Mouse (Mus musculus) Patski (cell line): ENCODE measurements around the gene Tgm2. TPM values are rescaled to one million over a fixed set of nuclear protein-coding genes. Genes with fewer than 3 reads are reported as not detected.

Source experiments
- ATAC-seq: fragments of 100-300 bp; one replicate; pipeline ENCODE4 v1.8.0; 2021
- CTCF ChIA-PET: fragments of 350-600 bp; sonication (Branson Sonifier 250); formaldehyde crosslinking; loops from one replicate; lab custom pipeline; 2022; ENCODE audit warnings: inconsistent platforms; lab: Charles Lee
- POLR2A ChIA-PET: fragments of 350-600 bp; sonication (Branson Sonifier 250); formaldehyde crosslinking; loops from one replicate; lab custom pipeline; 2022; ENCODE audit warnings: antibody characterized with exemption, inconsistent platforms; lab: Charles Lee
- DNase-seq: peaks from one replicate; pipeline ENCODE4 v3.0.0-alpha.2; 2011; ENCODE audit warnings: low read depth, low spot score
- H3K27me3 ChIP-seq: fragments of 371-371 bp; one replicate; pipeline ENCODE4 v1.5.1; 2021
- CTCF ChIP-seq: fragments of 100-300 bp; IDR thresholded peaks from one replicate; pipeline ENCODE4 v1.5.1; 2021
- in situ Hi-C: fragments of 300-500 bp; cut with MboI; formaldehyde crosslinking; loops from 3 replicates; pipeline ENCODE4 v1.11.1; 2018; ENCODE audit warnings: low pct_unique_long_range_greater_than_20kb, mixed read lengths
- polyA plus RNA-seq: library from polyadenylated mRNA; unstranded; gene quantifications from one replicate; pipeline ENCODE4 v1.2.3, GENCODE M21; 2021

Gene Tgm2
- polyA plus RNA-seq, 1 experiment from 2014 or later: 113 TPM

DNA sequence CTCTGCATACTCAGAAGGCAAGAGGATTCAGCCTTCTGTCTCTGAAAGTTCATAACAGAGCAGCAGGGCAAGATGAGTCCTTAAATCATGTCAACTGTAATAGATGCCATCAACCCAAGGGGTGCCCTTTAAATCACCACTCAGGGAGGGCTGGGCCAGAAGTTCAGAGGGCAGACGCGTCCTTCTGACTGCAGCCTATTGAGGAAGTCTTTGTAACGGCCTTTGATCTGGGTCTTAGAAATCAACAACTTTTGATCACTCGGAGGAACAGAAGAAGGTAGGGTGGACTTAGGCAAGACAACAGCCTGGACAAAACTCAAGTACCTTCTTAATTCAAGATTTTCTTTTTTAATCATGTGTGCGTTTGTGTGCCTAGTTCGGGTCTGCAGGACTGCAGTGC, 41.3 kb downstream of the Tgm2 start:
- in situ Hi-C loops: no loop called here
- DNase-seq (no peak), ATAC-seq (no peak)
- ChIA-PET POLR2A (no interaction called here), CTCF (no interaction called here)
- no peak for TF ChIP-seq CTCF
- H3K27me3 ChIP-seq: no peaks in the 10 kb centered on the region

DNA sequence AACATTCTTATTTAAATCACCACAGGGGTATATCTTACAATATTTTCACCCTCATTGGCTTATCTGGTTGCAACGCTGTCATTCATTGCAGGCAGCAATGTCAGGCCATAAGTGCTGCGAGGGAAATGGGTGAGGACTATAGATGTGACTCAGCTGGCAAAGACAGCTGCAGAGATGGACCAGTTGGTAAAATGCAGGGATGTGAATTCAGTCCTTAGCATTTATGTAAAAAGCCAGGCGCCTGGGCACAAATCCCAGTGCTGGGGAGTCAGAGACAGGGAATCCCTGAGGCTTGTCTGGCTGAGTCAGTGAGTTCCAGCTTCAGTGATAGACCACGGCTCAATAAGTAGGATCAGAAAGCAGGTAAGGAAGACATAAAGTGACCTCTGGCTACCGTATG, 44.5 kb downstream of the Tgm2 start:
- DNase-seq (no peak), ATAC-seq (no peak)
- TF ChIP-seq CTCF: no peak
- ChIA-PET POLR2A (no interaction called here), CTCF (no interaction called here)
- no peaks in the 10 kb centered on the region for H3K27me3 ChIP-seq
- in situ Hi-C loops: no loop called here

DNA sequence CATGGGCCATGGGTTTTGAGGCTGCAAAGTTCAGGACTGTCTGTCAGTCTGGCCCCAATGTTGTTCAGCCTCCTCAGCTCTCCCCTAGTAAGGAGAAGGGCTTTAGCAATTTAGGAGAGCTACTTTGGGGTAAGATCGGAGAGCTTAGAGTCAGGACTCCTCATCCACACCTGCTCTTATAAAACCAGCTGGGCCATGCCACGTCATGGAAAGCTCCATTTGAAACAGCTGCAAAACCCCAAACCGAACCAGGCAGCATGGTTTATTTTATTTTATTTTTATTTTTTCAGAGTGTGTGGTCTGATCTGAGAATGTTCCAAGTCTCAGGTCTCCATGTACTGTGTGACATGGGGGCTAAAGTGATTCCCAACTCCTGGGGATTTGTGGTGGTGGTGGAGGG, 46.7 kb downstream of the Tgm2 start:
- in situ Hi-C loops: no loop called here
- TF ChIP-seq CTCF: no peak
- DNase-seq (no peak), ATAC-seq (no peak)
- H3K27me3 ChIP-seq: no peaks in the 10 kb centered on the region
- CTCF ChIA-PET: interaction anchor here (0.7 to 1.6 kb wide), 2 partner anchors 13 to 28 kb away, joined by 3 to 4 read pairs; no protein-coding TSS in a partner anchor
- POLR2A ChIA-PET: interaction anchor here (1.0 kb wide), 1 partner anchor 10 kb away, joined by 3 read pairs; no protein-coding TSS in a partner anchor

DNA sequence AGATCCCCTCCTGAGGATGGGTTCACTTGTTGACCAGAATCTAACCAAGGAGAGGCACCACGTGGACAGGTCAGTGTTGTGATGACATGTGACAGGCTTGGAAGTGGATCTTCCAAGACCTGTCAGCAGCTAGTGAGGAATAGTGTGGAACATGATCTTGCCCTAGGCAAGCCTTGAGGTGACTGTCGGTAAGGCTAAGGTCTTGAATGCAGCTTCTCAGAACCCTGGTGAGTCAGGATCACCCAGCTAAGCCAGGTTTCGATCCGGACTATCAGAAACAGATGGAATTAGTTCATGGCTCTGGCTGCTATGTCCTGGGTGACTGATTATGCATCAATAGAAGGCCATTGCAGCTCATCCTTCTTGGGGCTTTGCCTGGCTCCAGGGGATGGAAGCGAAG, 47.5 kb downstream of the Tgm2 start:
- CTCF ChIA-PET: interaction anchor here (1.6 kb wide), 1 partner anchor 28 kb away, joined by 4 read pairs; no protein-coding TSS in a partner anchor
- H3K27me3 ChIP-seq: no peaks in the 10 kb centered on the region
- ATAC-seq (no peak), DNase-seq (no peak)
- in situ Hi-C loops: no loop called here
- POLR2A ChIA-PET: no interaction called here
- TF ChIP-seq CTCF: no peak

DNA sequence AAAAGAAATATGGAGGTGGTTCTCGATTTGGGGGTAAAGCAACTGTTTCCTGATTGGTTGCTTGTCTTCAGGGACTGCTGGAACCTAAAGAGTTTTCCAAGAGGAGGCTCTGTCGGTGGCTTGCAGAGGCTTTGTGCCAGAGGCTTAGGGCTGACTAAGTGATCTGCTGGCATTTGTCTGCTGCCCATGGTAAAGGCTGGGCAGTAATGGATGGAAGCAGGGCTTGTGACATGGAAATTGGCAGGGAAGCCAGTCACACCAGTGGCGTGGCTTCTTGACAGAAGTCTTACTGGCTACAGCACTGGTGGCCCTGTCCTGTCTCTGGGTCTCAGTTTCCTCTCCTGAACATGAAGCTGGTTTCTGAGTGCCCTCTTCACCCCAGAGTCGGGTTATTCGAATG, 49.2 kb downstream of the Tgm2 start:
- no peak for ATAC-seq
- in situ Hi-C loops: no loop called here
- ChIA-PET POLR2A (interaction anchor here (0.7 kb wide), 1 partner anchor 46 kb away, joined by 3 read pairs; no protein-coding TSS in a partner anchor), CTCF (no interaction called here)
- no peaks in the 10 kb centered on the region for H3K27me3 ChIP-seq
- TF ChIP-seq CTCF: no peak
- no peak for DNase-seq

DNA sequence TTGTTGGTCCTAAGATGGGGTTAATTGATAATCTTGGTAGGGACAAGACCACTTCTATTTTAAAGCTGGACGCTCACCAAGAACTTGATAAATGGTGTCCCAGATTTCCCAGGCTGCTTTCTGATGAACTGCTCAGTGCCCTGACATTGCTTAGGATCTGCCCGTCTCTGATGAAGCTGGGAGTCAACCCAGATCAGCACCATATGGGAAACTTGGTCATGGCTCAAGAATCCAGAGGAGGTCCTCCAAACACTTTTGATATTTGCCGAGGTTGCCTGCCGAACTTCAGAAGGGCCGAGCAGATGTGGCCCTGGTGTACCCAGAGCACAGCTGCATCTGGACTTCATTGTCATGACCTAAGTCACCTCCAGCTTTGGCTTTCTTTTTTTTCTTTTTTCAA, 51.4 kb downstream of the Tgm2 start:
- ATAC-seq (no peak), DNase-seq (no peak)
- in situ Hi-C loops: no loop called here
- ChIA-PET POLR2A (no interaction called here), CTCF (interaction anchor here (1.4 kb wide), 1 partner anchor 31 kb away, joined by 3 read pairs; no protein-coding TSS in a partner anchor)
- H3K27me3 ChIP-seq: no peaks in the 10 kb centered on the region
- no peak for TF ChIP-seq CTCF

DNA sequence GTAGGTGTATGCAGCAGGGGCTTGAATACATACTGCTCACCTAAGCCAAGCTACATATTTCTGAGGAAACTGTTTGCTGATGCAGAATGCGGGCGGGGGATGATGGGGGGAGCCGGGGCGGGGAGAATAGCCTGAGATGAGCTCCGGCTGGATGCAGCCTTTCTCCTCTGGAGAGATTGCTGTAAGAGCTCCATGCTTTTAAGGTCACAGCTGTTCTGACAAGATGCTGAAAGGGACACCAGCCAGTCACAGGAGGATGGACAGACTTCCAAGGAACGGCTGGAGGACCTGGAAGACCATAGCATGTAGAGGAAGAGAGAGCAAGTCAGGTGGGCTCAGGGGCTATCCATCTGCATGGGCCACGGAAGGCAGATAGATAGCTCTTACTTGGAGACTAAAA, 51.9 kb downstream of the Tgm2 start:
- no peaks in the 10 kb centered on the region for H3K27me3 ChIP-seq
- ChIA-PET POLR2A (no interaction called here), CTCF (interaction anchor here (1.4 kb wide), 1 partner anchor 31 kb away, joined by 3 read pairs; no protein-coding TSS in a partner anchor)
- ATAC-seq (no peak), DNase-seq (no peak)
- TF ChIP-seq CTCF: no peak
- in situ Hi-C loops: no loop called here

DNA sequence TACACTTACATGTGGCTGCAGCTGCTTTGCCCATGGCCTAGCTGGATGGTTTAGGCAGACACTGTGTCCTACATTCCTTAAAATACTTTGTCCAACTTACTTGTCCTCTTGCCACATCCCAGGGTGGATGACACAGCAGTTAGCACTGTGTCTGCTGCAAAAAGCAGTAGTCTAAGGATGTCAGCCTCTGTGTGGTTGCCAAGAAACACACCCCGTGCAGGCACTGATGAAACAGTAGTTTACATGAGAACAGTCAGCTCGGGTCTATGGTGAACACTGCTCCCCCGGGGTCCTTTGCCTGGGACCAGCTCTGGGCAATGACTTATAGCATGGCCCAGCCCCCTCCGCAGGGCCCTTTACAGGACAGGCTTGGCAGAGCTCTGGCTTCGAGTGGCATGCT, 52.9 kb downstream of the Tgm2 start:
- DNase-seq (no peak), ATAC-seq (peak; percentile 39)
- CTCF ChIA-PET: interaction anchor here (1.4 kb wide), 1 partner anchor 30 kb away, joined by 3 read pairs; no protein-coding TSS in a partner anchor
- H3K27me3 ChIP-seq: no peaks in the 10 kb centered on the region
- no peak for TF ChIP-seq CTCF
- POLR2A ChIA-PET: no interaction called here
- in situ Hi-C loops: no loop called here

DNA sequence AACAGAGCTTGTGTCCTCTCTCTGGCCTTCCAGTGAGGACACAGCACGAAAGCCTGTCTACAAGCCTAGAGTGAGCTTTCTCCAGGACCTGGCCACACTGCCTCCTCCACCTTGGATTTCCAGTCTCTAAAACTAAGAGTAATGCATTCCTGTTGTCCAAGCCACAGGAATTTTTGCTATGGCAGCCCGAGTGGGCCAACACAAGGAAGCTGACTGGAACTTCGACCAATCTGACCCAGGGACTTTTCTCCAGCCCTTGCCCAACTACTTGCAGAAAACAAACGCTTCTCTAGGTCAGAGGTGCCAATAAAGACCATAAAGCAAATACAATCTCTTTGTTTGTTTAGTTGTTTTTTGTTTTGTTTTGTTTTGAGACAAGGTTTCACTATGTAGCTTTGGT, 56.1 kb downstream of the Tgm2 start:
- no peak for TF ChIP-seq CTCF
- CTCF ChIA-PET: interaction anchor here (0.7 to 1.5 kb wide), 3 partner anchors 13 to 15 kb away, joined by 3 to 4 read pairs (median 4); no protein-coding TSS in a partner anchor
- POLR2A ChIA-PET: interaction anchor here (1.1 to 1.4 kb wide), 2 partner anchors 25 to 61 kb away, joined by 3 read pairs; partner anchors contain the start of genes Rprd1b and Tti1
- ATAC-seq (no peak), DNase-seq (no peak)
- in situ Hi-C loops: no loop called here
- no peaks in the 10 kb centered on the region for H3K27me3 ChIP-seq

DNA sequence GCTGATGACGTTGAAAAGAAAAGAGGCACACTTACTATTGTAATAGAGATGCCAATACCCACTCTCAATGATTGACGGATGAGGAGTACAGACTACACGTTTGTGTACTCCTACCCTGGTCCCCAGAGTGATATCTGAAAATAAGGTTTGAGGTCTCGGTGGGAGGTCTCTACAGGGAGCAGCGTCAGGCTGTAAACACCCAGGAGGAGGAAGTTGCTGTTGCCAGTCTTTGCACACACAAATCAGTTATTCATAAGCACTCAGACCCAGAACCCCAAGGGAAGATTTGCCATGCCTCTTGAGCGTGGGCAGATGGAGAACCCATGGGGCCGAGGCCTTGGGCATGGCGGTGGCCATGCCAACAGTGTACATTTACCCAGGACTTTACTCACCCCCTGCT, 61.8 kb downstream of the Tgm2 start:
- ATAC-seq (no peak), DNase-seq (no peak)
- in situ Hi-C loops: no loop called here
- no peaks in the 10 kb centered on the region for H3K27me3 ChIP-seq
- ChIA-PET CTCF (no interaction called here), POLR2A (no interaction called here)
- TF ChIP-seq CTCF: no peak

DNA sequence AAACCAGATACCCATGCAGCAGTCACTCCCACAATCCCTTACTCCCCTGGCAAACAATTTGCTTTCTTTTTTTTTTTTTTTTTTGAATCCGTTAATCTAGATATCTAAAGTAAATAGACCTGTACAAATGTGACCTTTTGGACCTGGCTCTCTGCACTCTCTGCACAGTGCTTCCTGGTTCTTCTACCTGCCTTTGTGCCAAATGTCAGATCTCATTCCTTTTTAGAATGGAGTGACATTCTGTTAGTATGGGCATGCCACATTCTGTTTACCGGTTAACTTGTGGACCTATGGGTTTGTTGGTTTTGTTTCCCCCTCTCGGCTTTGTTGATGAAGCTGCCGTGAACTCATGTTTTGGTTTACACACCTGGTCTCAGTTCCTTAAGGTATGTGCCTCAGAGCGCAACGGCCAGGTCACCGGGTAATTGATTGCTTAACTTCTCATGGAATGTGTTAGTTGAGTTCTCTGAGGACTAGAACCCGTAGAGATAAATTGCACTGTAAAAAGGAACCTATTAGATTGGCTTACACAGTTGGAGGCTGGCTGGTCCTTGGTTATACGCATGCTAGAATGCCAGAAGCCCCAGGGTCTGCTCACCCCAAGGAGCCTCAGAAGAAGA, 65.5 kb downstream of the Tgm2 start:
- in situ Hi-C loops: no loop called here
- TF ChIP-seq CTCF: no peak
- H3K27me3 ChIP-seq: no peaks in the 10 kb centered on the region
- ATAC-seq (no peak), DNase-seq (no peak)
- ChIA-PET CTCF (no interaction called here), POLR2A (interaction anchor here (1.5 kb wide), 1 partner anchor 10 kb away, joined by 10 read pairs; no protein-coding TSS in a partner anchor)
